Mouse (Mus musculus): ENCODE measurements around the gene Gmnn. TPM values are rescaled to one million over a fixed set of nuclear protein-coding genes. Genes with fewer than 3 reads are reported as not detected.

Gmnn gene
- 44.9 and 65.6 TPM in 2 replicates for polyA plus RNA-seq (2014; fragmentation: Nextera tagmentation; extraction: Ambion mirVana)

GRCm38 (mm10) chr13:24761403-24762227 is at the start of gene Gmnn:
TSS of gene Gmnn (minus strand) at chr13:24761923.
- H3K27ac ChIP-seq (ENCODE audit: low read depth, low read length), result peak within 1 kb of the TSS; percentile 87
- H3K4me1 ChIP-seq (ENCODE audit: control insufficient read depth, insufficient read depth, low read length), result peaks cover 7% of the 10 kb centered on the region
- H3K27me3 ChIP-seq (replicated peaks; ENCODE audit: control insufficient read depth, insufficient read depth, low read length), result no peaks in the 10 kb centered on the region
- peak within 1 kb of the TSS; percentile 55 for H3K4me2 ChIP-seq (ENCODE audit: low read length)
- peak within 1 kb of the TSS; percentile 76 for H3K9ac ChIP-seq (ENCODE audit: low read length)
- under 1% methylated on average over 79 of the region's 79 CpGs for WGBS
- H3K36me3 ChIP-seq (ENCODE audit: control insufficient read depth, insufficient read depth, low read length), result peaks cover 4% of the 10 kb centered on the region
- H3K4me3 ChIP-seq (ENCODE audit: low read depth, low read length), result peak within 1 kb of the TSS; percentile 93
- H3K9me3 ChIP-seq (replicated peaks; ENCODE audit: control insufficient read depth, low read length), result no peaks in the 10 kb centered on the region
- ATAC-seq (peak; percentile 98), DNase-seq (ENCODE audit: low spot score) (peak; percentile 94)

DNA sequence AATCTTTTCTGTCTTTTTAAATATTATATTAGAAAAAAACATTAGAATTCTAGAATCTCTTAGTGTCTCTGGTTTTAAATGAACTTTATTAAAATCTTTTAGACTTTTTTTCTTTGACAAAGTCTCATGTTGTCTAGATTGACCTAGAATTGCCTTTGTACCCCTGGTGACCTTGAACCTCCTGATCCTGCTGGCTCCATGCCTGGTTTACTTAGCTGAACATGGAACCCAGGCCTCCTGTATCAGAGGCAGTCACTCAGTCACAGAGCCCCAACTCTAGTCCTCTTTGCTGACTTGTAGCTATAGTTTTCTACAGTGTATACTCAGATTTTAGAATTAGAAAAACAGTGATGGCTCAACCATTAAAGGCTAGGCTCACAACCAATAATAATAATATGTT is 44.4 kb upstream of the Gmnn start:
- H3K9ac ChIP-seq (ENCODE audit: low read length), result no peak overlapping the region
- H3K4me3 ChIP-seq (ENCODE audit: low read depth, low read length), result no peak overlapping the region
- H3K4me2 ChIP-seq (ENCODE audit: low read length), result no peak overlapping the region
- peaks cover 50% of the 10 kb centered on the region for H3K36me3 ChIP-seq (ENCODE audit: control insufficient read depth, insufficient read depth, low read length)
- H3K27ac ChIP-seq (ENCODE audit: low read depth, low read length), result no peak overlapping the region
- ATAC-seq, result no peak
- H3K4me1 ChIP-seq (ENCODE audit: control insufficient read depth, insufficient read depth, low read length), result peaks cover 15% of the 10 kb centered on the region
- no peak for DNase-seq (ENCODE audit: low spot score)
- no peaks in the 10 kb centered on the region for H3K9me3 ChIP-seq (replicated peaks; ENCODE audit: control insufficient read depth, low read length)
- no peaks in the 10 kb centered on the region for H3K27me3 ChIP-seq (replicated peaks; ENCODE audit: control insufficient read depth, insufficient read depth, low read length)

- Histone ChIP-seq H3K9ac (ENCODE audit: low read length) (peak overlapping the region; percentile 95), H3K4me2 (ENCODE audit: low read length) (peak overlapping the region; percentile 88), H3K4me1 (ENCODE audit: control insufficient read depth, insufficient read depth, low read length) (peaks cover 17% of the 10 kb centered on the region), H3K4me3 (ENCODE audit: low read depth, low read length) (peak overlapping the region; percentile 98), H3K27ac (ENCODE audit: low read depth, low read length) (no peak overlapping the region), H3K9me3 (replicated peaks; ENCODE audit: control insufficient read depth, low read length) (no peaks in the 10 kb centered on the region), H3K36me3 (ENCODE audit: control insufficient read depth, insufficient read depth, low read length) (peaks cover 24% of the 10 kb centered on the region), H3K27me3 (replicated peaks; ENCODE audit: control insufficient read depth, insufficient read depth, low read length) (no peaks in the 10 kb centered on the region)
- no peak for ATAC-seq
- 9% methylated on average over 2 of the region's 2 CpGs for WGBS
- no peak for DNase-seq (ENCODE audit: low spot score)
Measured at GRCm38 (mm10) chr13:24803196-24803595, 41.5 kb upstream of the Gmnn start.

DNA sequence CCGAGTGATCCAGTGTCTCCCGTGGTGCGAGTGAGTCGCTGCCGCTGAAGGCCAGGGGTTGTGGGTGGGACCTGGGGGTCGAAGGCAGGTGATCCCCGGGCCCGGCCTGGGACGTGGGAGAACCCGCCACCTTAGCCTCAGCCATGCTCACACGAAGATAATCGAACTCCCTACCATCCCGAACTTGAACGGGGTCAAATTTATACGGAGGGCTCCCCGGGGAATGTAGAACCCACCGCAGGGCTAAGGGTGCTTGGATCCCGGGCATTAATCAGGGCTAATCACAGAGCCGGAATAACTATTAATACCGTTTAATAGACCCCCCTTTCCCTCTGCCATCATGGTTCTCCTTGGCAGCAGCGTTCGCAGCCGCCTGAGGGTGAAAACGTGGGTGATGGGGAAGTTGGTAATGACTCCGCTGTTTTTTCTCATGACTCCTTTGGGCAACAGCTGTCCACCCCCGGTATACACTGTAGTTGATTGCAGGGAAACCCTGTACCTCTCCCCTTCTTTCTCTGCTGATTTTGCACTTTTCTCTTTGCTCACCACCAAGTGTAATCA is 40.5 kb upstream of the Gmnn start:
- Histone ChIP-seq H3K9ac (ENCODE audit: low read length) (peak overlapping the region; percentile 95), H3K4me1 (ENCODE audit: control insufficient read depth, insufficient read depth, low read length) (peaks cover 17% of the 10 kb centered on the region), H3K4me2 (ENCODE audit: low read length) (peak overlapping the region; percentile 88), H3K27ac (ENCODE audit: low read depth, low read length) (peak overlapping the region; percentile 99; the same call in 1 of the 2 replicates), H3K9me3 (replicated peaks; ENCODE audit: control insufficient read depth, low read length) (no peaks in the 10 kb centered on the region), H3K4me3 (ENCODE audit: low read depth, low read length) (peak overlapping the region; percentile 98), H3K27me3 (replicated peaks; ENCODE audit: control insufficient read depth, insufficient read depth, low read length) (no peaks in the 10 kb centered on the region), H3K36me3 (ENCODE audit: control insufficient read depth, insufficient read depth, low read length) (peaks cover 14% of the 10 kb centered on the region)
- ATAC-seq (no peak), DNase-seq (ENCODE audit: low spot score) (peak; percentile 48)
- under 1% methylated on average over 26 of the region's 26 CpGs for WGBS

DNA sequence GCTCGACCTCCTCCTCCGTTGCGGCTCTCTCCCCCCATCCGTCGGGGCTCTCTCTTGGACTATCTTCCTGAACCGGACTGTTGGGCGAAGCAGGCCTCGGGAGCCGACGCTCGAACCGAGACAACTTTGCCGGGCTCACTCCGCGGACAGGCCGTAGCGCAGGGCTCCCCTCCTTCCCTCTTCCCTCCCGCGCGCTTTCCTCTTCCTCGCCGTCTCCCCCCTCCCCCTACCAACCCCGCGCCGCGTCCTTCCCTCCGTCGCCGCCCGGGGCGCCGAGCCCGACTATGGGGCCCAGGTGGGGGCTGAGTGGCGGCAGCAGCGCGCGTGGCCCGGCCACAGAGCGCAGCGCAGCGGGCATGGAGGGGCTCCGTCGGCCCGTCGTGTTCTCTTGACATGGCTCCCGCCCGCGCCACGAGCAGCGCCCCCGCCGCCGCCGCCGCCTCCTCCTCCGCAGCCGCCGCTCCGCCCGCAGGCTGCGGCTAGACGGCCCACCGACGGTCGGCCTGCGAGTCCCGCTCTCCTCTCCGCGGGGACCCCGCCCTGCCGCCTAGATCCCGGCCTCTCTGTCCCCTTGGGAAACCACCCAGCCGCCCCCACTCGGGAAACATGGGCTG is 39.7 kb upstream of the Gmnn start, which contains the start of gene BC005537:
Gene BC005537, plus strand, starts transcription at position 350 of the 614 bp plus-strand sequence.
- Histone ChIP-seq H3K36me3 (ENCODE audit: control insufficient read depth, insufficient read depth, low read length) (peaks cover 11% of the 10 kb centered on the region), H3K4me1 (ENCODE audit: control insufficient read depth, insufficient read depth, low read length) (peaks cover 17% of the 10 kb centered on the region), H3K27me3 (replicated peaks; ENCODE audit: control insufficient read depth, insufficient read depth, low read length) (no peaks in the 10 kb centered on the region), H3K9ac (ENCODE audit: low read length) (peak within 1 kb of the TSS; percentile 95), H3K4me3 (ENCODE audit: low read depth, low read length) (peak within 1 kb of the TSS; percentile 98), H3K4me2 (ENCODE audit: low read length) (peak within 1 kb of the TSS; percentile 88), H3K9me3 (replicated peaks; ENCODE audit: control insufficient read depth, low read length) (no peaks in the 10 kb centered on the region), H3K27ac (ENCODE audit: low read depth, low read length) (peak within 1 kb of the TSS; percentile 99)
- peak; percentile 64 for DNase-seq (ENCODE audit: low spot score)
- under 1% methylated on average over 68 of the region's 74 CpGs for WGBS
- peak; percentile 51 for ATAC-seq

DNA sequence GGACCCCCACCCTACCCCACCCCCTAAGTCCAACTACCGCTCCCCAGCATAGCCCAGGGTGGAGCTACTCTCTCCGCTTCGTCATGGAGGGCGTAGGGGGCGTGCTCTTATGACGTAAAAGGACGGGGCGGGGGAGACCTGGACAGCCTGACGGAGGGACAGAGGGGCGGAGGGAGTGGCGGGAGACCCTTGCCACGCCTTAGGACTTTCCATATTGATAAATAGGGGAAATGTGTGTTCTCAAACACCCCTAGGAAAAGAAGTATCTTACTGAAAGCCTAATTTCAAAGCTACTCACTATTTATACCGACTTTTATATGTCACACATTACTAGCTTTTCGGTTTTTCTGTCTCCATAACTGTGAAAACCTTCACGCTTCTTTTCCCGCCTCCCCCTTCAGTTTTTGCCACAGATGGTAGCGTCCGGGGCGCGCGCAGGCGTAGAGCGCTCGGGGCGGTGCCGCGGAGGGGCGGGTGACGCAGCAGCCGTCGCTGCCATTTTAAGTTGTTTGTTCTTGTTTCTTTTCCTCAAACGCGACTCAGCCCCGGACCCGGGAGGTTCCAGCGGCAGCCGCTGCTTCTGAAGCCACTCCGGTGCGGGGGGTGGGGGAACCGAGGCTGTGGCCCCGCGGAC is 39.1 kb upstream of the Gmnn start:
- peaks cover 17% of the 10 kb centered on the region for H3K4me1 ChIP-seq (ENCODE audit: control insufficient read depth, insufficient read depth, low read length)
- H3K4me3 ChIP-seq (ENCODE audit: low read depth, low read length), result peak overlapping the region; percentile 98
- H3K27ac ChIP-seq (ENCODE audit: low read depth, low read length), result peak overlapping the region; percentile 99
- no peaks in the 10 kb centered on the region for H3K9me3 ChIP-seq (replicated peaks; ENCODE audit: control insufficient read depth, low read length)
- no peaks in the 10 kb centered on the region for H3K27me3 ChIP-seq (replicated peaks; ENCODE audit: control insufficient read depth, insufficient read depth, low read length)
- ATAC-seq (peak; percentile 97), DNase-seq (ENCODE audit: low spot score) (peak; percentile 99)
- H3K9ac ChIP-seq (ENCODE audit: low read length), result peak overlapping the region; percentile 95
- peak overlapping the region; percentile 88 for H3K4me2 ChIP-seq (ENCODE audit: low read length)
- under 1% methylated on average over 42 of the region's 42 CpGs for whole genome bisulfite sequencing
- H3K36me3 ChIP-seq (ENCODE audit: control insufficient read depth, insufficient read depth, low read length), result peaks cover 6% of the 10 kb centered on the region

DNA sequence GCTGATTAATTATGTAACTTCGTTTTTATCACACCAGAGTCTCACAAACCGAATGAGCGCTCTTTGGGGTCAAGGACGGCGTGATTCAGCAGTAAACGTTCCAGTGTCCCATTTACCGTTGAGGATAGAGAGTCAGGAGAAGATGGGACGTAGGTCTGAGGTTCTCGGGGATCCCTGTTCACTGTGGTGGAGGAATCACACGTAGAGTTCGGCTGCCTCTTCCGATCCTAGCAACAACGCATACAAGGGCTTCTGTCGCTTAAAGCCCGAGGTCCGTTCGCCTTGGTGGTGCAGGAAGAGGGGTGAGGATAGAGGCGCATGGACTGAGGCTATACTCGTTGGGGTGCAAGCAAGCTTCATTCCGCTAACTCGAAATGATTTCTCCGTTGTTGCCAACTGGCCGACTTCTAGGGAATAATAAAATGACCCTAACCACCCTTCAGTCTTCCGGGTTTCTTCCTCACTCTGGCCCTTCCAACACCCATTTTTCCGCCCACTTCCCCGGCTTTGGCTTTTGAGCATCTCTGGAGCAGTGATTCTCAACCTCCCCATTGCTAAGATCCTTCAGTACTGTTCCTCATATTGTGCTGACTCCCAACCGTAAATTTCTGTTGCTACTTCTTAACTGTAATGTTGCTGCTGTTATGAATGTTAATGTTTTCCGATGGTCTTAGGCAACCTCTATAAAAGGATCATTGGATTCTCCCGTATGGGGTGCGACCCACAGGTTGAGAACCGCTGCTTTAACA is 38.4 kb upstream of the Gmnn start:
- Histone ChIP-seq H3K27me3 (replicated peaks; ENCODE audit: control insufficient read depth, insufficient read depth, low read length) (no peaks in the 10 kb centered on the region), H3K4me2 (ENCODE audit: low read length) (peak overlapping the region; percentile 88), H3K9me3 (replicated peaks; ENCODE audit: control insufficient read depth, low read length) (no peaks in the 10 kb centered on the region), H3K36me3 (ENCODE audit: control insufficient read depth, insufficient read depth, low read length) (no peaks in the 10 kb centered on the region), H3K27ac (ENCODE audit: low read depth, low read length) (no peak overlapping the region; the same call in 1 of the 2 replicates), H3K4me1 (ENCODE audit: control insufficient read depth, insufficient read depth, low read length) (peaks cover 17% of the 10 kb centered on the region), H3K4me3 (ENCODE audit: low read depth, low read length) (peak overlapping the region; percentile 98), H3K9ac (ENCODE audit: low read length) (peak overlapping the region; percentile 61)
- ATAC-seq, result peak; percentile 40
- peak; percentile 45 for DNase-seq (ENCODE audit: low spot score)
- WGBS, result under 1% methylated on average over 31 of the region's 31 CpGs

- 73% methylated on average over 5 of the region's 5 CpGs for WGBS
- no peak for ATAC-seq
Measured at GRCm38 (mm10) chr13:24799378-24799777, 37.7 kb upstream of the Gmnn start.

More at GRCm38 (mm10) chr13:24799378-24799777, 37.7 kb upstream of the Gmnn start:
- Histone ChIP-seq H3K4me2 (ENCODE audit: low read length) (peak overlapping the region; percentile 88), H3K9me3 (replicated peaks; ENCODE audit: control insufficient read depth, low read length) (no peaks in the 10 kb centered on the region), H3K4me1 (ENCODE audit: control insufficient read depth, insufficient read depth, low read length) (peaks cover 13% of the 10 kb centered on the region), H3K9ac (ENCODE audit: low read length) (no peak overlapping the region), H3K27me3 (replicated peaks; ENCODE audit: control insufficient read depth, insufficient read depth, low read length) (no peaks in the 10 kb centered on the region), H3K36me3 (ENCODE audit: control insufficient read depth, insufficient read depth, low read length) (no peaks in the 10 kb centered on the region), H3K27ac (ENCODE audit: low read depth, low read length) (no peak overlapping the region), H3K4me3 (ENCODE audit: low read depth, low read length) (peak overlapping the region; percentile 98)
- no peak for DNase-seq (ENCODE audit: low spot score)
